In the genomic region with DNA sequence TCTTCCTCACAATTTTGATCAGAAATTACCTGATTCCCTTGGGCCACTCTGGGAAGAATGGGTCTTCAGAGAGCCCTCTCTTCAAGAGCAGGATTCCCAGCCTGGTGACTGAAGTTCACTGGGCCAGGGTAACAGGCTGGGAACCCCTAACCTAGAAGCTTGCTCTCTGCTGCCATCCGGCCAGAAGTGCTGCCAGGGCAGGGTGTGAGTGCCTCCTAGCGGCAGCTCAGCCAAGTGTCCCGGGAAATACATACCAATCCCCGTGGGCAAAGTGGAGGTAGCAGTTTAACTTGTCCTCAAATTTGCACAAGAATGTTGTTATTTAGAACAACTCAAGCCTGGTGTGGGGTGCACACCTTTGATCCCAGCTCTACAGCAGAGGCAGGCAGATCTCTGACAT, we compare ENCODE assay signal across 8 mouse cellular contexts. TPM values are rescaled to one million over a fixed set of nuclear protein-coding genes. Genes with fewer than 3 reads are reported as not detected.
DNase-seq lines count a peak whose midpoint lies in the region; ATAC-seq and TF ChIP-seq lines count a peak whose summit lies in the region.

No protein-coding gene starts in this region.

- no peaks in the 10 kb centered on the region for H3K4me1 ChIP-seq in testis, adult 2 months (ENCODE audit: control insufficient read depth, insufficient read depth, low read length)
- H3K4me1 ChIP-seq in bone marrow, adult 2 months (ENCODE audit: control insufficient read depth, insufficient read depth, low read length) = no peaks in the 10 kb centered on the region
- H3K4me1 ChIP-seq in kidney, adult 2 months (ENCODE audit: control insufficient read depth, insufficient read depth, low read length) = no peaks in the 10 kb centered on the region
- H3K4me1 ChIP-seq in liver, embryonic 11.5 days (replicated peaks; ENCODE audit: control insufficient read depth, insufficient read depth, low read length) = no peaks in the 10 kb centered on the region

- no peak overlapping the region for H3K9ac ChIP-seq in liver, embryonic 11.5 days (ENCODE audit: low read depth, low read length)

- peak; percentile 78; the same call in 1 of the 2 replicates for TF ChIP-seq CTCF in testis, adult 2 months (IDR thresholded peaks at IDR 0.05; ENCODE audit: control insufficient read depth, insufficient read depth, insufficient replicate concordance, low read depth, low read length)
- peak; percentile 98 for TF ChIP-seq CTCF in bone marrow, adult 2 months (IDR thresholded peaks at IDR 0.05; ENCODE audit: control insufficient read depth, insufficient read depth, low read length)
- TF ChIP-seq CTCF in kidney, adult 2 months (conservative IDR thresholded peaks at IDR 0.05; ENCODE audit: insufficient read depth, insufficient read length, low read depth, low read length) = peak; percentile 96

- WGBS in bone marrow, adult 2 months = under 1% methylated on average over 4 of the region's 4 CpGs
- WGBS in kidney, adult 2 months = 13% methylated on average over 4 of the region's 4 CpGs
- WGBS in liver, embryonic 11.5 days = 3% methylated on average over 4 of the region's 4 CpGs

- DNase-seq in testis, postnatal 14 days (ENCODE audit: low spot score) = no peak
- peak; percentile 80 for DNase-seq in kidney, adult 2 months
- peak; percentile 71 for DNase-seq in liver, embryonic 11.5 days (ENCODE audit: low spot score)
- DNase-seq in retina, postnatal 1 day = peak; percentile 79
- peak; percentile 80 for DNase-seq in urinary bladder, postnatal 14 days (ENCODE audit: low spot score)

- ATAC-seq in frontal cortex, adult (ENCODE audit: low TSS enrichment) = peak; percentile 76
- ATAC-seq in liver, embryonic 11.5 days (replicated peaks; ENCODE audit: low FRiP score) = 0 out of 2 replicates have a peak, but pooled peaks have one; percentile 26

- H3K27ac ChIP-seq in testis, adult 2 months (ENCODE audit: control insufficient read depth, insufficient read depth, low read depth, low read length) = no peak overlapping the region
- H3K27ac ChIP-seq in bone marrow, adult 2 months (ENCODE audit: control insufficient read depth, insufficient read depth, low read depth, low read length, poor library complexity) = no peak overlapping the region
- no peak overlapping the region for H3K27ac ChIP-seq in kidney, adult 2 months (ENCODE audit: insufficient read depth, low read depth, low read length)
- H3K27ac ChIP-seq in liver, embryonic 11.5 days (ENCODE audit: low read depth, low read length) = no peak overlapping the region

- H3K9me3 ChIP-seq in liver, embryonic 11.5 days (ENCODE audit: control insufficient read depth, low read length) = no peaks in the 10 kb centered on the region

- H3K4me2 ChIP-seq in liver, embryonic 11.5 days = no peak overlapping the region

- H3K27me3 ChIP-seq in testis, adult 2 months (ENCODE audit: control insufficient read depth, insufficient read depth, low read length) = no peaks in the 10 kb centered on the region
- H3K27me3 ChIP-seq in kidney, adult 2 months (replicated peaks; ENCODE audit: control insufficient read depth, insufficient read depth, low read length) = no peaks in the 10 kb centered on the region
- H3K27me3 ChIP-seq in liver, embryonic 11.5 days (replicated peaks; ENCODE audit: control insufficient read depth, insufficient read depth, low read length) = no peaks in the 10 kb centered on the region

- no peak overlapping the region for H3K4me3 ChIP-seq in testis, adult 2 months (ENCODE audit: control insufficient read depth, low read depth, low read length)
- H3K4me3 ChIP-seq in bone marrow, adult 2 months (replicated peaks; ENCODE audit: control insufficient read depth, low read depth, low read length) = no peak overlapping the region
- no peak overlapping the region for H3K4me3 ChIP-seq in kidney, adult 2 months (ENCODE audit: insufficient read depth, low read depth, low read length)
- H3K4me3 ChIP-seq in liver, embryonic 11.5 days (ENCODE audit: low read depth, low read length) = no peak overlapping the region

- no peak for TF ChIP-seq POLR2A in testis, adult 2 months (IDR thresholded peaks at IDR 0.05; ENCODE audit: control insufficient read depth, low read depth, low read length)
- no peak for TF ChIP-seq POLR2A in bone marrow, adult 2 months (IDR thresholded peaks at IDR 0.05; ENCODE audit: borderline replicate concordance, control insufficient read depth, low read depth, low read length)
- TF ChIP-seq POLR2A in kidney, adult 2 months (IDR thresholded peaks at IDR 0.05; ENCODE audit: low read depth, low read length) = no peak

- no peaks in the 10 kb centered on the region for H3K36me3 ChIP-seq in testis, adult 2 months (ENCODE audit: control insufficient read depth, insufficient read depth, low read length)
- H3K36me3 ChIP-seq in kidney, adult 2 months (ENCODE audit: control insufficient read depth, insufficient read depth, low read length) = no peaks in the 10 kb centered on the region
- H3K36me3 ChIP-seq in liver, embryonic 11.5 days (ENCODE audit: control insufficient read depth, insufficient read depth, low read length) = no peaks in the 10 kb centered on the region

RNA-seq across cellular contexts. Expression of a gene that starts 16.5 kb away (rescaled TPM):
- polyA plus RNA-seq in testis, adult 2 months (2012; rRNA removed) = 0.17 and 0.49 TPM in 2 replicates
- polyA plus RNA-seq in bone marrow, adult 2 months (2011; ENCODE audit: insufficient read depth, insufficient read length, low replicate concordance, missing spikeins) = not detected in 2 replicates
- 5.1 and 6.9 TPM in 2 replicates for polyA plus RNA-seq in kidney, adult 2 months (2012; rRNA removed)
- not detected in 2 replicates for polyA plus RNA-seq in liver, embryonic 11.5 days (2014; fragmentation: Nextera tagmentation; extraction: Ambion mirVana)
